Comparison of ENCODE assay signal across 8 mouse cellular contexts in the genomic region with DNA sequence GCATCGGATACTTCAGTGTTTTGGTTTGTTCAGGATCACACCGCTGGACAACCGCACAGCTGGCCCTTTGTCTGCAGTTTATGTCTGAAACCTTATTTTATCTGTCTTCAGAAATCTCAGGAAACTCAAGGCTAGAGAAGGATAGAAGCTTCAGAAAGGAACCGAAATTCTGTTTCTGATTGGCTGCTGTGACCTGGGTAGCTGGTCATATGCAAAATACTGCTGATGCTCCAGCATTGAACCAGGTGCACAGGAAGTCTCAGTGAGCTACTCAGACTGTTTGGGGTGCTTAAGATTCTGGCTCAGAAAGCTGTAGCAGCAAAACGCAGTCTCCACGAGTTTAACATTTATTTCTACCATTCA. TPM values are rescaled to one million over a fixed set of nuclear protein-coding genes. Genes with fewer than 3 reads are reported as not detected.
DNase-seq lines count a peak whose midpoint lies in the region; ATAC-seq and TF ChIP-seq lines count a peak whose summit lies in the region.

No protein-coding gene starts in this region.

- H3K27me3 ChIP-seq in kidney, embryonic 16.5 days (ENCODE audit: insufficient read depth, low read length): no peaks in the 10 kb centered on the region
- no peaks in the 10 kb centered on the region for H3K27me3 ChIP-seq in forebrain, embryonic 12.5 days
- H3K27me3 ChIP-seq in liver, embryonic 11.5 days (replicated peaks; ENCODE audit: control insufficient read depth, insufficient read depth, low read length): no peaks in the 10 kb centered on the region

- 0% methylated on average over 6 of the region's 6 CpGs for WGBS in kidney, embryonic 16.5 days
- 0% methylated on average over 6 of the region's 6 CpGs for WGBS in forebrain, embryonic 12.5 days
- 2% methylated on average over 6 of the region's 6 CpGs for WGBS in liver, embryonic 11.5 days
- WGBS in olfactory bulb, adult 2 months: under 1% methylated on average over 6 of the region's 6 CpGs

- H3K9ac ChIP-seq in kidney, embryonic 16.5 days (replicated peaks; ENCODE audit: low read length): peak overlapping the region; percentile 88
- H3K9ac ChIP-seq in forebrain, embryonic 12.5 days: peak overlapping the region; percentile 77
- peak overlapping the region; percentile 84 for H3K9ac ChIP-seq in liver, embryonic 11.5 days (ENCODE audit: low read depth, low read length)

- H3K36me3 ChIP-seq in kidney, embryonic 16.5 days (ENCODE audit: insufficient read depth, low read length): no peaks in the 10 kb centered on the region
- peaks cover 10% of the 10 kb centered on the region; the same call in 1 of the 2 replicates for H3K36me3 ChIP-seq in forebrain, embryonic 12.5 days (replicated peaks)
- H3K36me3 ChIP-seq in liver, embryonic 11.5 days (ENCODE audit: control insufficient read depth, insufficient read depth, low read length): no peaks in the 10 kb centered on the region

- H3K4me2 ChIP-seq in kidney, embryonic 16.5 days (replicated peaks; ENCODE audit: low read depth, low read length): peak overlapping the region; percentile 47
- H3K4me2 ChIP-seq in forebrain, embryonic 12.5 days: peak overlapping the region; percentile 49
- H3K4me2 ChIP-seq in liver, embryonic 11.5 days: peak overlapping the region; percentile 68

- H3K4me1 ChIP-seq in kidney, embryonic 16.5 days (ENCODE audit: insufficient read depth, low read length): peaks cover 9% of the 10 kb centered on the region
- H3K4me1 ChIP-seq in forebrain, embryonic 12.5 days: peaks cover 12% of the 10 kb centered on the region
- peaks cover 9% of the 10 kb centered on the region for H3K4me1 ChIP-seq in liver, embryonic 11.5 days (replicated peaks; ENCODE audit: control insufficient read depth, insufficient read depth, low read length)
- H3K4me1 ChIP-seq in olfactory bulb, adult 2 months (ENCODE audit: control insufficient read depth, insufficient read depth, low read length): no peaks in the 10 kb centered on the region

- H3K4me3 ChIP-seq in kidney, embryonic 16.5 days (ENCODE audit: low read length): peak overlapping the region; percentile 96
- peak overlapping the region; percentile 85 for H3K4me3 ChIP-seq in forebrain, embryonic 12.5 days (replicated peaks)
- peak overlapping the region; percentile 89 for H3K4me3 ChIP-seq in liver, embryonic 11.5 days (ENCODE audit: low read depth, low read length)
- peak overlapping the region; percentile 94 for H3K4me3 ChIP-seq in olfactory bulb, adult 2 months (ENCODE audit: insufficient read depth, low read depth, low read length)

- no peak for TF ChIP-seq CTCF in olfactory bulb, adult 2 months (IDR thresholded peaks at IDR 0.05; ENCODE audit: insufficient read depth, low read depth, low read length)

- peak overlapping the region; percentile 92 for H3K27ac ChIP-seq in kidney, embryonic 16.5 days (ENCODE audit: low read length)
- H3K27ac ChIP-seq in forebrain, embryonic 12.5 days: peak overlapping the region; percentile 85
- peak overlapping the region; percentile 64 for H3K27ac ChIP-seq in liver, embryonic 11.5 days (ENCODE audit: low read depth, low read length)
- H3K27ac ChIP-seq in olfactory bulb, adult 2 months (ENCODE audit: insufficient read depth, low read depth, low read length): peak overlapping the region; percentile 84; the same call in 1 of the 2 replicates

- no peak for TF ChIP-seq POLR2A in olfactory bulb, adult 2 months (IDR thresholded peaks at IDR 0.05; ENCODE audit: insufficient read depth, low read depth, low read length)

- ATAC-seq in kidney, embryonic 16.5 days (ENCODE audit: low FRiP score, low TSS enrichment): peak; percentile 81
- peak; percentile 79 for ATAC-seq in forebrain, embryonic 12.5 days (ENCODE audit: low FRiP score)
- peak; percentile 73 for ATAC-seq in liver, embryonic 11.5 days (replicated peaks; ENCODE audit: low FRiP score)

- no peaks in the 10 kb centered on the region for H3K9me3 ChIP-seq in kidney, embryonic 16.5 days (ENCODE audit: low read length)
- H3K9me3 ChIP-seq in forebrain, embryonic 12.5 days: no peaks in the 10 kb centered on the region
- H3K9me3 ChIP-seq in liver, embryonic 11.5 days (ENCODE audit: control insufficient read depth, low read length): no peaks in the 10 kb centered on the region

- no peak for DNase-seq in kidney, postnatal 14 days
- DNase-seq in MN1 (ENCODE audit: low spot score): peak; percentile 49
- DNase-seq in liver, embryonic 11.5 days (ENCODE audit: low spot score): no peak
- DNase-seq in urinary bladder, postnatal 14 days (ENCODE audit: low spot score): no peak
- DNase-seq in urinary bladder, adult 2 months (ENCODE audit: low spot score): no peak

RNA-seq across cellular contexts. Expression of a gene that starts 0.4 kb away (rescaled TPM):
- 9.9 and 11.7 TPM in 2 replicates for polyA plus RNA-seq in kidney, embryonic 16.5 days (2015; fragmentation: Nextera tagmentation; extraction: Ambion mirVana)
- 10.9 and 12.2 TPM in 2 replicates for polyA plus RNA-seq in forebrain, embryonic 12.5 days (2016; fragmentation: Nextera tagmentation; extraction: Ambion mirVana)
- 5.2 and 5.8 TPM in 2 replicates for polyA plus RNA-seq in liver, embryonic 11.5 days (2014; fragmentation: Nextera tagmentation; extraction: Ambion mirVana)
- not detected in 2 replicates for polyA plus RNA-seq in olfactory bulb, adult 2 months (2012; ENCODE audit: insufficient read depth, insufficient read length, low replicate concordance, missing spikeins)
- polyA plus RNA-seq in urinary bladder, adult 2 months (2012; rRNA removed): 11.0 and 11.2 TPM in 2 replicates
